Comparison of ENCODE assay signal across 8 mouse cellular contexts in the genomic region with DNA sequence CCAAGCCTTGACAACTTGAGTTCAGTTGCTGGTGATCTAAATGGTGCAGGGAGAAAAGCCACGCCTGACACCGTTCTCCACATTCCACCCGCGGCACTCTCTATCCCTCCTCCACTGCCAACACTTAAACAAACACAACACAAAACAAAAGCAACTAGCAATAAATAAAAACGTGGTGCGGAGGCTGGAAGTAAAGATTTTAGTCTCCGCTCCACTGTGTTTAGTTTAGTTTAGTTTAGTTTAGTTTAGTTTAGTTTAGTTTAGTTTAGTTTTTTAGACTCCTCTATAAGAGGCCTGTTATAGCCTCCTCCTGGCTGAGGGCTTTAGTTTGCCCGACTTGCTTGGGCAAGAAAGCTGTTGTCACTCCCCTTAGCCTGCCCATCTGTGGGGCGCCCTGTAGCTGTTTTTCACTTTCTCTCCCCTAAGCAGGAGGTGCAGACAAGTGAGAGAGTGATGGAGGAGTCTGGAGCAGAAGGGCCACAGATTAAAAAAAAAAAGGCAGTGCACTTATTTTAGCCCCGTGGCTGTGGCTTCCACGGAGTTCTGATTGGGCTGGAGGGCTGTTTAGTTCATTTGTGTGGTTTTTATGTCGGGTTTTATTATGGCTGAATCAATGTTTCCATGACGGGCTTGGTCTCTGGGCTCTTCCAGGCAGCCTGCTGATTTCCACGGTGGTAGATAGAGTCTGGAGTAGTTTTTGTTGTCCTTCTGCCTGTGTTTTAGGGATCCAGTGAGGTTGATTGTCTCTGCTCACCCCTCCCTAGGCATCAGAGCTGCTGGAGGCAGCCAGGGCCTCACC. TPM values are rescaled to one million over a fixed set of nuclear protein-coding genes. Genes with fewer than 3 reads are reported as not detected.
DNase-seq lines count a peak whose midpoint lies in the region; ATAC-seq and TF ChIP-seq lines count a peak whose summit lies in the region.

No protein-coding gene starts in this region.

- TF ChIP-seq CTCF in C2C12 (IDR thresholded peaks at IDR 0.05; ENCODE audit: control insufficient read depth, insufficient read depth, insufficient read length) = no peak
- peak; percentile 8; the same call in 1 of the 2 replicates for TF ChIP-seq CTCF in liver, postnatal 0 days (IDR thresholded peaks at IDR 0.05; ENCODE audit: low read depth)

- no peaks in the 10 kb centered on the region for H3K9me3 ChIP-seq in heart, embryonic 14.5 days (ENCODE audit: control insufficient read depth, low read length)
- no peaks in the 10 kb centered on the region for H3K9me3 ChIP-seq in liver, postnatal 0 days (ENCODE audit: low read length)

- peak overlapping the region; percentile 66 to 68 for H3K27ac ChIP-seq in heart, embryonic 14.5 days (replicated peaks in 1 of 2; ENCODE audit: control insufficient read depth in 1 of 2, insufficient read depth in 1 of 2, low read depth in 2 of 2, low read length in 2 of 2)
- no peak overlapping the region for H3K27ac ChIP-seq in liver, postnatal 0 days (ENCODE audit: low read depth)

- 15% methylated on average over 14 of the region's 14 CpGs for WGBS in heart, embryonic 14.5 days
- 41% methylated on average over 14 of the region's 14 CpGs for WGBS in liver, postnatal 0 days (ENCODE audit: insufficient replicate concordance)

- DNase-seq in NIH3T3 (ENCODE audit: low read depth) = peak; percentile 87
- DNase-seq in liver, postnatal 0 days = no peak
- no peak for DNase-seq in left cerebral cortex, adult 9 months (ENCODE audit: low spot score in 2 of 2)
- DNase-seq in left cerebral cortex, postnatal 10 days (ENCODE audit: extremely low spot score in 1 of 2, low spot score in 2 of 2) = no peak
- no peak for DNase-seq in thymus, postnatal 36 days
- DNase-seq in cerebellum, adult 9-11 months = no peak

- TF ChIP-seq EP300 in liver, postnatal 0 days (IDR thresholded peaks at IDR 0.05; ENCODE audit: low read depth) = no peak

- ATAC-seq in heart, embryonic 14.5 days (ENCODE audit: insufficient number of reproducible peaks, insufficient read depth, low FRiP score, low read depth) = no peak
- ATAC-seq in liver, postnatal 0 days = no peak

- peak overlapping the region; percentile 89 for H3K4me2 ChIP-seq in heart, embryonic 14.5 days (ENCODE audit: low read length)
- peak overlapping the region; percentile 85; the same call in 1 of the 2 replicates for H3K4me2 ChIP-seq in liver, postnatal 0 days (ENCODE audit: low read depth, low read length)

- H3K79me2 ChIP-seq in C2C12 (ENCODE audit: control insufficient read depth, insufficient read depth) = peaks cover 40% of the 10 kb centered on the region

- H3K36me3 ChIP-seq in C2C12 (ENCODE audit: control insufficient read depth, insufficient read depth) = no peaks in the 10 kb centered on the region
- peaks cover 2% of the 10 kb centered on the region; the same call in 1 of the 2 replicates for H3K36me3 ChIP-seq in heart, embryonic 14.5 days (ENCODE audit: control insufficient read depth, insufficient read depth, low read length)
- no peaks in the 10 kb centered on the region for H3K36me3 ChIP-seq in liver, postnatal 0 days (replicated peaks; ENCODE audit: insufficient read depth, low read length)

- H3K27me3 ChIP-seq in C2C12 (ENCODE audit: control insufficient read depth, insufficient read depth, insufficient read length) = no peaks in the 10 kb centered on the region
- H3K27me3 ChIP-seq in heart, embryonic 14.5 days (ENCODE audit: control insufficient read depth, insufficient read depth, low read length) = no peaks in the 10 kb centered on the region
- no peaks in the 10 kb centered on the region for H3K27me3 ChIP-seq in liver, postnatal 0 days (ENCODE audit: insufficient read depth, low read length)

- H3K4me1 ChIP-seq in heart, embryonic 14.5 days (ENCODE audit: control insufficient read depth in 2 of 2, insufficient read depth in 2 of 2, low read length in 2 of 2) = peaks cover 12 to 25% of the 10 kb centered on the region in 2 experiments
- peaks cover 12% of the 10 kb centered on the region; the same call in 1 of the 2 replicates for H3K4me1 ChIP-seq in liver, postnatal 0 days (ENCODE audit: insufficient read depth)

- no peak overlapping the region for H3K4me3 ChIP-seq in C2C12 (ENCODE audit: insufficient read depth, poor library complexity, severe bottlenecking)
- peak overlapping the region; percentile 29 to 76 for H3K4me3 ChIP-seq in heart, embryonic 14.5 days (ENCODE audit: control insufficient read depth in 1 of 2, insufficient read depth in 1 of 2, low read depth in 1 of 2, low read length in 2 of 2)
- no peak overlapping the region for H3K4me3 ChIP-seq in liver, postnatal 0 days (ENCODE audit: low read depth, low read length)

- intact Hi-C loops in left cerebral cortex, postnatal 10 days (cut with DNase I) = loop anchor here (5.0 kb wide), 1 partner anchor 34 kb away; no protein-coding TSS in a partner anchor

- H3ac ChIP-seq in C2C12 (ENCODE audit: control insufficient read depth, insufficient read length, low read depth) = peak overlapping the region; percentile 48

- H3K79me3 ChIP-seq in C2C12 (ENCODE audit: low read depth) = peaks cover 13% of the 10 kb centered on the region

- peak overlapping the region; percentile 92 for H3K9ac ChIP-seq in heart, embryonic 14.5 days (ENCODE audit: low read length)
- no peak overlapping the region; the same call in 1 of the 2 replicates for H3K9ac ChIP-seq in liver, postnatal 0 days (replicated peaks)

TF ChIP-seq in C2C12, 6 proteins besides CTCF, POLR2A, EP300 and RAD21:
- no peak for TF ChIP-seq CEBPB (IDR thresholded peaks at IDR 0.05; ENCODE audit: low read depth)
- TF ChIP-seq MAX (IDR thresholded peaks at IDR 0.05) = no peak
- TF ChIP-seq FOSL1 (IDR thresholded peaks at IDR 0.05; ENCODE audit: insufficient read depth, low read length, poor library complexity, severe bottlenecking) = no peak
- no peak for TF ChIP-seq MYOD1 (IDR thresholded peaks at IDR 0.05; ENCODE audit: control insufficient read depth, insufficient read length, low read depth)
- TF ChIP-seq USF1 (IDR thresholded peaks at IDR 0.05; ENCODE audit: low read depth) = no peak
- no peak for TF ChIP-seq MYOG (IDR thresholded peaks at IDR 0.05; ENCODE audit: control insufficient read depth, extremely low read depth, insufficient read length)

RNA-seq across cellular contexts. Expression of gene Ston1, which starts 1.3 kb away (rescaled TPM):
- 34.6 TPM for polyA plus RNA-seq in C2C12 (2012; fragmentation: generic; extraction: Trizol)
- polyA plus RNA-seq in heart, embryonic 14.5 days (2014; fragmentation: Nextera tagmentation; extraction: Ambion mirVana) = 8.5 and 10.2 TPM in 2 replicates
- polyA plus RNA-seq in liver, postnatal 0 days (2015; fragmentation: Nextera tagmentation; extraction: Ambion mirVana) = 0.70 and 0.99 TPM in 2 replicates
- total RNA-seq in left cerebral cortex, postnatal 10 days (2021) = 1 to 10 TPM; 6.5 to 8.4 TPM

Comparison
In these comparisons a context has a peak if more than half of its experiments do, and no peak if none do; other contexts are left out.
1. H3K4me3 ChIP-seq: peak in heart, embryonic 14.5 days (2 of 2); none in C2C12 (single experiment) and liver, postnatal 0 days (single experiment).